Mouse (Mus musculus): ENCODE results near the gene Lamc1. TPM values are rescaled to one million over a fixed set of nuclear protein-coding genes. Genes with fewer than 3 reads are reported as not detected.

The Lamc1 gene
- total and polyA plus RNA-seq, 2 experiments from 2014 or later = 62.8 to 186 TPM

DNA sequence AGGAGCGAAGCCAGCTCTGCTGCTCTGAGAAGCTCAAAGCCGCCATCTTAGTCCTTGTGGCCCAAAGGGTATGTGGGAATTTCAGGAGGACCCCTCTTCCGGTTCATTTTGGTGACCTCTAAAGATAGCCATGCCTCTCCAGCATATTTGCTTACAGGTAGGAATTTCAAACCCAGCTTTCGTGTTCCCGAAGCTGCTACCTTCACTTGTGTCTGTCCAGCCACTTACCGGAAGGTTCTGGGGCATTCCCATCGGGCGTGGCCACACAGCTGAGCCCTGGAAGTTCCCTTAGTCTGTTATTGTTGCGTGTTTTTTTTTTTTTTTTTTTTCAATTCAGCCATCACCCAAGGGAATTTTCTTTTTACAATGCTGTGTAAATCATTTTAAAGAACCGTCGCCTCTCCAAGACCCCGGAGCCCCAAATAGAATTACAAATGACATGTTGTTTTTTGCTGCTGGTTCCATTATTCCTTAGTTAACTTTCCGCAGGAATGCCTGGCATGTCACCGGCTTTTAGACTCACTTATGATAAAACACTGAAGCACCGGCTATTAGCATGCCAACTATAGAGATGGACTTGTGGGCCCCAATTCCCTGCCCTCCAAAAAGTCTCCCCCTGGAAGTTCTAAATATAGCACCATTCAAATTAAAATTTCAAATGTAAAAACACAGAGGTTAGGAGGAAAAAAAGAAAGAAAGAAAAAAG is 141.2 kb downstream of the Lamc1 start:
- no peaks in the 10 kb centered on the region for H3K36me3 ChIP-seq (replicated peaks; ENCODE audit: control insufficient read depth, insufficient read depth, low read length)
- peak; percentile 78 for ATAC-seq (ENCODE audit: insufficient read depth, low read depth)
- H3K9ac ChIP-seq (replicated peaks; ENCODE audit: low read depth, low read length) = no peak overlapping the region
- H3K27ac ChIP-seq (ENCODE audit: low read depth) = peak overlapping the region; percentile 92
- WGBS = 27% methylated on average over 15 of the region's 15 CpGs
- TF ChIP-seq CTCF (IDR thresholded peaks at IDR 0.05; ENCODE audit: low read depth) (no peak), EP300 (IDR thresholded peaks at IDR 0.05; ENCODE audit: low read depth) (no peak)
- H3K4me1 ChIP-seq (ENCODE audit: control insufficient read depth, insufficient read depth) = peaks cover 13% of the 10 kb centered on the region
- DNase-seq (ENCODE audit: low spot score) = no peak
- H3K27me3 ChIP-seq (ENCODE audit: control insufficient read depth, insufficient read depth, low read length) = no peaks in the 10 kb centered on the region
- H3K4me3 ChIP-seq (ENCODE audit: low read depth, low read length) = peak overlapping the region; percentile 22; the same call in 1 of the 2 replicates
- no peaks in the 10 kb centered on the region for H3K9me3 ChIP-seq (replicated peaks; ENCODE audit: control insufficient read depth, low read length)
- peak overlapping the region; percentile 47 for H3K4me2 ChIP-seq (ENCODE audit: low read depth, low read length)

DNA sequence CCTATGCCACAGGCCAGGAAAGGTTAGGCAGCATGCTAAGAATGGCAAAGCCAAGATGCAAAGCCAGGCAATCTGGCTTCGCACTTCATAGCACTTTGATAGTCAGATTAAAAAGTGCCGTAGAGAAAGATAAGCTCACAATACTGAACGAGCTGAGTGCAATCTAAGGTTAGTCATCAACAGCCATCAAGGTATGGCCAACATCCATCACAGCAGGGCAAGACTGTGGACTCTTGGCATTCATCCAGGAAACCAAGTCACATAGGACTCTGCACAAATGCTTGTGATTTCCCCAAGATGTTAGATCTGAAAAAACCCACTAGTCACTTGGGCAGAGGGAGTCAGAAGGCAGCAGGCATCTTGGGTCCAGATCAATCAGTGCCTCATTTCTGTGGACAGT is 144.5 kb downstream of the Lamc1 start:
- WGBS = 42% methylated on average over 3 of the region's 3 CpGs
- peaks cover 7% of the 10 kb centered on the region; the same call in 1 of the 2 replicates for H3K27me3 ChIP-seq (ENCODE audit: control insufficient read depth, insufficient read depth, low read length)
- H3K27ac ChIP-seq (ENCODE audit: low read depth) = no peak overlapping the region
- no peak for TF ChIP-seq CTCF (IDR thresholded peaks at IDR 0.05; ENCODE audit: low read depth)
- no peak for TF ChIP-seq EP300 (IDR thresholded peaks at IDR 0.05; ENCODE audit: low read depth)
- DNase-seq (ENCODE audit: low spot score) (no peak), ATAC-seq (ENCODE audit: insufficient read depth, low read depth) (no peak)
- no peak overlapping the region for H3K9ac ChIP-seq (replicated peaks; ENCODE audit: low read depth, low read length)
- peaks cover 26% of the 10 kb centered on the region for H3K4me1 ChIP-seq (ENCODE audit: control insufficient read depth, insufficient read depth)
- no peak overlapping the region for H3K4me2 ChIP-seq (ENCODE audit: low read depth, low read length)
- no peaks in the 10 kb centered on the region for H3K9me3 ChIP-seq (replicated peaks; ENCODE audit: control insufficient read depth, low read length)
- no peaks in the 10 kb centered on the region for H3K36me3 ChIP-seq (replicated peaks; ENCODE audit: control insufficient read depth, insufficient read depth, low read length)
- no peak overlapping the region for H3K4me3 ChIP-seq (ENCODE audit: low read depth, low read length)

DNA sequence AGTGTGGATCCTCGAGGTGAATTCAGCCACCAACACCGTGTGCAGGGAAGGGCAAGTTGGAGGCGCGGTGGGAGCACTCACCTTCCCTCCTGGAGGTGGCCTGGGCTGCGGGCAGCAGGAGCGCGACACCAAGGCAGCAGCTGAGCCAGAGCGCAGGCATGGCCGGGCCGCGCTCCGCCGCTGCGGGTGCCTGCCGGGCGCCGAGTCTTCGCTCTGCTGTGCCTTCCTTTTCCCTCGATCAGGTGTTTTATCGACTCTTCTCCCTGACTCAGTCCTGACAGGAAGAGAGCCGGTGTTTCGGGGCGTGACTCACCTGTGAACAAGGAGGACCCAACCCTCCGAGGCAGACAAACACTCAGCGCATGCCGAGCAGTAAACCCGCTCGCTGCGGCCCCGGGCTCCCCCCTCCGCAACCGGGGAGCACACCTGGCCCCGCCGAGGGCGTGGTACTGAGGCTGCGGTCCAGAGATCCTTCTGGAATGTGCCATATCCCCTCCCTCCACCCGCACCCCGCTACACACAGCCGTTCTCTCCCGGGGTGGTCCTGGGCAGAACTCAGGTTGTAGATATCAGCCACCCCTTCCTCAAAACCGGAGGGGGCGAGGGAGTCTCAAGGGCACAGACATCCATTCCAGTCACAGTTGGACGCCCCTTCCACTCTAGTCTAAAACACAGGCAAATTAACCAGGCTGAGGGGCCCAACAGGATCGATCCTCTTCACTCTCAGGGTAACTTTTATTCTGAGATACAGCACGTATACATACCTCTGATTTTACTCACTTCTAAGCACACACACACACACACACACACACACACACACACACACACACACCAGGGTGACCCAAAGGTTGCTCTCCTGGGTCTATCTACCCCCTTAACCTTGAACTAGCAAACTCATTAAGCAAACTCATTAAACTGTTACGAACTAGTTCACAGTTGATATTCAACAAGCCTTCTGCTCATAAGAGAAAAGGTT is 146.5 kb downstream of the Lamc1 start, which contains the start of gene Lamc2:
Lamc2 (minus strand) TSS at position 620 of the 976 bp plus-strand sequence.
- DNase-seq (ENCODE audit: low spot score) (peak; percentile 26), ATAC-seq (ENCODE audit: insufficient read depth, low read depth) (peak; percentile 66)
- Histone ChIP-seq H3K27me3 (ENCODE audit: control insufficient read depth, insufficient read depth, low read length) (peaks cover 7% of the 10 kb centered on the region; the same call in 1 of the 2 replicates), H3K4me3 (ENCODE audit: low read depth, low read length) (peak within 1 kb of the TSS; percentile 48), H3K4me1 (ENCODE audit: control insufficient read depth, insufficient read depth) (peaks cover 16% of the 10 kb centered on the region; the same call in 1 of the 2 replicates), H3K9ac (replicated peaks; ENCODE audit: low read depth, low read length) (peak within 1 kb of the TSS; percentile 61), H3K9me3 (replicated peaks; ENCODE audit: control insufficient read depth, low read length) (no peaks in the 10 kb centered on the region), H3K27ac (ENCODE audit: low read depth) (no peak within 1 kb of the TSS), H3K4me2 (ENCODE audit: low read depth, low read length) (peak within 1 kb of the TSS; percentile 80), H3K36me3 (replicated peaks; ENCODE audit: control insufficient read depth, insufficient read depth, low read length) (no peaks in the 10 kb centered on the region)
- WGBS = 7% methylated on average over 43 of the region's 46 CpGs
- no peak for TF ChIP-seq CTCF (IDR thresholded peaks at IDR 0.05; ENCODE audit: low read depth)
- no peak for TF ChIP-seq EP300 (IDR thresholded peaks at IDR 0.05; ENCODE audit: low read depth)

DNA sequence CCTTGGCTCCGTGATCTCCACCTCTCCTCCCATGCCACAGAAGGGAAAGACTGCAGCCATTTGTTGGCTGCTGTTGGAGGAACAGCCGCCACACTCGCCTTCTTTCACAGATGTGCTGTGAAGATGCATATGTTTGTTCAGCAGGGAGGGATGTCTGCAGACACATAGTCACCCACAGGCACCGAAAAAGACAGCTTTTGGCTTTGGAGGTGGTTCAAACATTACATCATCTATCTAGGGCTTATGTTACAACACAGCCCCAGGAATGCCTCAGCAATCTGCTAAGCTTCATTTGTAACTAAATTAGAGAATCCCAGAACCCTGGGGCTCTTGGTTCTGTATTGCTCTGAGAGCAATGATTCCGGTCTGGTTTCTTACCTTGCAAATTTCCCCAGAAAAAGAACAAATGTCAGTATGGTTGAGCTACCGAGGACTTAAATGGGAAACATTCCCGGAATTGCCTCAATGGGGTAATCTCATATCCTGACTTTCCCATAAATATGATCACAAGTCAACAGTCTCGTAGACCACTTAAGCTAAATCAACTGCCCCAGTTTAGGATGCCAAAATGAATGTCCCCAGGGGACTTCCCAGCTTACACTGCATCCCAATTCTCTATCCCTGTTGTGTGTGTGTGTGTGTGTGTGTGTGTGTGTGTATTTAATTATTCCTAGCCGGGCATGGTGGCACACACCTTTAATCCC is 151.8 kb downstream of the Lamc1 start:
- no peaks in the 10 kb centered on the region for H3K36me3 ChIP-seq (replicated peaks; ENCODE audit: control insufficient read depth, insufficient read depth, low read length)
- H3K9me3 ChIP-seq (replicated peaks; ENCODE audit: control insufficient read depth, low read length) = no peaks in the 10 kb centered on the region
- peak; percentile 35 for DNase-seq (ENCODE audit: low spot score)
- TF ChIP-seq EP300 (IDR thresholded peaks at IDR 0.05; ENCODE audit: low read depth) (no peak), CTCF (IDR thresholded peaks at IDR 0.05; ENCODE audit: low read depth) (no peak)
- no peak overlapping the region for H3K4me3 ChIP-seq (ENCODE audit: low read depth, low read length)
- H3K27me3 ChIP-seq (ENCODE audit: control insufficient read depth, insufficient read depth, low read length) = peaks cover 1% of the 10 kb centered on the region; the same call in 1 of the 2 replicates
- H3K4me1 ChIP-seq (ENCODE audit: control insufficient read depth, insufficient read depth) = peaks cover 7% of the 10 kb centered on the region
- 46% methylated on average over 9 of the region's 9 CpGs for WGBS
- H3K27ac ChIP-seq (ENCODE audit: low read depth) = peak overlapping the region; percentile 60
- peak; percentile 73 for ATAC-seq (ENCODE audit: insufficient read depth, low read depth)
- H3K4me2 ChIP-seq (ENCODE audit: low read depth, low read length) = no peak overlapping the region
- H3K9ac ChIP-seq (replicated peaks; ENCODE audit: low read depth, low read length) = no peak overlapping the region

DNA sequence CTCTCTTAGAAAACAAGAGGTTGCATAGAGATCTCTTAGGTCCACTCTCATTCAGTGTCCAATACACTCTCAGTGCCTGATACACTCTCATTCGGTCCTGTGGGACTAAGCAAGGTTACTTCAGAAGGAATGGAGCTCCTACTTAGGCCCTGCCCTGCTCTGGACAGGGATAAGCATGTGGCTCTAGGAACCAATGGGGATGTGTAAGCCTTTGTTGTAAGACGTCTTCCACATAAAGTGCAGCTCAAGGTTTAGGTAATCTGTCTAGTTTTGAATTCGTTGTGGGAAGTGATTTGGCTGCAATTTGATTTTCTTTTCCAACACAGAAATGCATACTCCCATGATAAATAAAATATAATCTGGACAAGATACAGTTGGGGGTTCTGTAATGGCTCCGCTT is 152.4 kb downstream of the Lamc1 start:
- H3K4me1 ChIP-seq (ENCODE audit: control insufficient read depth, insufficient read depth) = peaks cover 1% of the 10 kb centered on the region; the same call in 1 of the 2 replicates
- WGBS = 79% methylated on average over 4 of the region's 4 CpGs
- peak overlapping the region; percentile 60 for H3K27ac ChIP-seq (ENCODE audit: low read depth)
- H3K4me2 ChIP-seq (ENCODE audit: low read depth, low read length) = no peak overlapping the region
- no peaks in the 10 kb centered on the region for H3K36me3 ChIP-seq (replicated peaks; ENCODE audit: control insufficient read depth, insufficient read depth, low read length)
- H3K9me3 ChIP-seq (replicated peaks; ENCODE audit: control insufficient read depth, low read length) = no peaks in the 10 kb centered on the region
- ATAC-seq (ENCODE audit: insufficient read depth, low read depth) = no peak
- H3K27me3 ChIP-seq (ENCODE audit: control insufficient read depth, insufficient read depth, low read length) = no peaks in the 10 kb centered on the region
- DNase-seq (ENCODE audit: low spot score) = no peak
- no peak overlapping the region for H3K4me3 ChIP-seq (ENCODE audit: low read depth, low read length)
- TF ChIP-seq CTCF (IDR thresholded peaks at IDR 0.05; ENCODE audit: low read depth) (no peak), EP300 (IDR thresholded peaks at IDR 0.05; ENCODE audit: low read depth) (no peak)
- no peak overlapping the region for H3K9ac ChIP-seq (replicated peaks; ENCODE audit: low read depth, low read length)
